Mouse (Mus musculus) lung, embryonic 15.5 days (tissue): Measurements from ENCODE around the gene Tmem183a. TPM values are rescaled to one million over a fixed set of nuclear protein-coding genes. Genes with fewer than 3 reads are reported as not detected.

ENCODE experiments used
- ATAC-seq: fragments of 200-750 bp; cut with Nextera tagmentation; 2 replicates; pipeline ENCODE4 v1.8.0; 2017; ENCODE audit warnings: moderate number of reproducible peaks, borderline replicate concordance; ENCODE audit not compliant: low FRiP score, low TSS enrichment; ENCODE audit errors: extremely low read depth
- H3K27ac ChIP-seq: fragments of 300-500 bp; sonication (generic); 2 replicates; pipeline ENCODE4 v1.5.1; 2015; ENCODE audit warnings: moderate library complexity, mild to moderate bottlenecking, inconsistent platforms
- H3K27me3 ChIP-seq: fragments of 300-500 bp; sonication (generic); 2 replicates; pipeline ENCODE4 v1.6.1; 2015; ENCODE audit warnings: inconsistent platforms
- H3K36me3 ChIP-seq: fragments of 300-500 bp; sonication (generic); 2 replicates; pipeline ENCODE4 v1.6.1; 2015; ENCODE audit warnings: inconsistent platforms
- H3K4me1 ChIP-seq: fragments of 300-500 bp; sonication (generic); 2 replicates; pipeline ENCODE4 v1.6.1; 2015; ENCODE audit warnings: inconsistent platforms
- H3K4me2 ChIP-seq: fragments of 300-500 bp; sonication (generic); 2 replicates; pipeline ENCODE4 v1.6.1; 2015; ENCODE audit warnings: inconsistent platforms, mild to moderate bottlenecking, moderate library complexity
- H3K4me3 ChIP-seq: fragments of 300-500 bp; sonication (generic); 2 replicates; pipeline ENCODE4 v1.5.1; 2015; ENCODE audit warnings: mild to moderate bottlenecking, inconsistent platforms
- H3K9ac ChIP-seq: fragments of 300-500 bp; sonication (generic); 2 replicates; pipeline ENCODE4 v1.6.1; 2015; ENCODE audit warnings: inconsistent platforms
- H3K9me3 ChIP-seq: fragments of 300-500 bp; sonication (generic); 2 replicates; pipeline ENCODE4 v1.6.1; 2016; ENCODE audit warnings: inconsistent platforms
- WGBS: fragments of 180-500 bp; shearing (Covaris S2); methylation state at CpG from one replicate; pipeline ENCODE4 v1.1.7; 2015; 5-methylcytosine and 5-hydroxymethylcytosine counted together
- polyA plus RNA-seq: library from polyadenylated mRNA; unstranded; fragments of >200 nt; fragmentation: Nextera tagmentation; extraction: Ambion mirVana; gene quantifications from 2 replicates; pipeline ENCODE4 v1.2.1, GENCODE M21; 2015

Tmem183a gene
- polyA plus RNA-seq, 1 experiment from 2014 or later, result 93.4 TPM

DNA sequence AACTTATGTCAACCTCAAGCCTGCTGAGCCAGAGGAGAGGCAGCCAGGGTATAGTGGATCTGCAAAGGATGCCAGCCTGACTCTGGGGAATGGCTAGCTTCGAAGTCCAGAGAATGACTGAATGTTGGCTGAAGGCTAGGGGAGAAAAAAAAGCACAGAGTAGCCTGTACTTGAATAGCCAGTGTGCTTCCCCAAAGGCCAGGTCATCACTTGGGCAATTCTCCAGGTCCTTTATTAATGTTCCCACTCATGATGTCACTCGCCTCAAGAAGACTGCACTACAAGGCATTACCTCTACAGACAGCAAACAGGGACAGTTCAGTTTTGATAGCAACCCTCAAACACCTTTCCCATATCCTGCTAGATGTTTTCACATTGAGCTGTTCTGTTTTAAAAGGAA, 51.5 kb downstream of the Tmem183a start:
- no peaks in the 10 kb centered on the region for H3K9me3 ChIP-seq
- WGBS, result 83% methylated on average over 2 of the region's 2 CpGs
- ATAC-seq, result no peak

DNA sequence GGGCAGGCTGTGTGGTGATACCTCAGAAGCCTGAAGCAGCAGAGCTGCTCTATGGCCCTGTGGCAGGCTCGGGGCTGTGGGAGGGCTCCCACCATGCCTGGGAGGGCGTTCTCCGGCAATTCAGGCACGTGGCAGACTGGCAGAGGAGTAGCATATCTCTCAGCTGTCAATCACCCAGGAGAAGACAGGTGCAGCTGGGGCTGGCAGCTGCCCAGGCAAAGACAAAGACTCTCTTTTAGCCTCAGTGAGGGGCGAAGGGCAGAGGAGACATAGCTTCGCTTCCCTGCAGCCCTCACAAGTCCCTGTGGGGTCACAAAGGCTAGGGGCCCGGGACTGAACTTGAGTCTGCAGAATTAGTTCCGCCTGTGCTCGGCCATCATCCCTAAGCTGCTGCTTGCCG, 54.4 kb downstream of the Tmem183a start:
- no peaks in the 10 kb centered on the region for H3K27me3 ChIP-seq
- WGBS, result 67% methylated on average over 10 of the region's 10 CpGs
- no peak for ATAC-seq

More for the DNA sequence above, 51.5 kb downstream of the Tmem183a start:
- Histone ChIP-seq H3K27ac (no peak overlapping the region), H3K4me3 (no peak overlapping the region), H3K9ac (no peak overlapping the region), H3K27me3 (no peaks in the 10 kb centered on the region), H3K4me2 (no peak overlapping the region), H3K36me3 (no peaks in the 10 kb centered on the region), H3K4me1 (no peaks in the 10 kb centered on the region)

DNA sequence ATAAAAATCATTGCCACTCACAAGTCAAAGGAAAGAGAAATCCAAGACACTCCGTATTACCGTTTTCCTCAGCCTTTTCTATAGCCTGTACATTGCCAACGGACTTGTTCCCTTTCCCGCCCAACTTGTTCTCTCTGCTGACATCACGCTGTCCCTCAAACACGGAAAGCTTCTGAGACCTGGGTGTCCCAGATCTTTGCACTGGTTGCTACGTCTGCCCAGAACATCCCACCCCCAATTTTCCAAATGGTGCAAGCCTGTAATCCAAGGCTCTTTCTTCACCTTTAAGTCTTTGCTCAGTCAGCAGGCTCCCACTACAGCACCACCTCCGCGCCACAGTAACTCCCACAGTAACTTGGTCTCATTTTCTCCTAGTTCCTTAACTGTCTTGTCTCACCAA, 56.8 kb downstream of the Tmem183a start:
- no peak for ATAC-seq
- peaks cover 15% of the 10 kb centered on the region for H3K4me1 ChIP-seq
- H3K27ac ChIP-seq, result no peak overlapping the region
- no peak overlapping the region for H3K4me2 ChIP-seq
- H3K27me3 ChIP-seq, result peaks cover 4% of the 10 kb centered on the region; the same call in 1 of the 2 replicates
- no peaks in the 10 kb centered on the region for H3K9me3 ChIP-seq
- H3K9ac ChIP-seq, result no peak overlapping the region
- no peaks in the 10 kb centered on the region for H3K36me3 ChIP-seq
- WGBS, result 85% methylated on average over 9 of the region's 9 CpGs
- no peak overlapping the region for H3K4me3 ChIP-seq

More for the DNA sequence above, 54.4 kb downstream of the Tmem183a start:
- Histone ChIP-seq H3K36me3 (no peaks in the 10 kb centered on the region), H3K4me3 (no peak overlapping the region), H3K9me3 (no peaks in the 10 kb centered on the region), H3K4me2 (no peak overlapping the region), H3K9ac (no peak overlapping the region), H3K27ac (no peak overlapping the region), H3K4me1 (peaks cover 11% of the 10 kb centered on the region)

DNA sequence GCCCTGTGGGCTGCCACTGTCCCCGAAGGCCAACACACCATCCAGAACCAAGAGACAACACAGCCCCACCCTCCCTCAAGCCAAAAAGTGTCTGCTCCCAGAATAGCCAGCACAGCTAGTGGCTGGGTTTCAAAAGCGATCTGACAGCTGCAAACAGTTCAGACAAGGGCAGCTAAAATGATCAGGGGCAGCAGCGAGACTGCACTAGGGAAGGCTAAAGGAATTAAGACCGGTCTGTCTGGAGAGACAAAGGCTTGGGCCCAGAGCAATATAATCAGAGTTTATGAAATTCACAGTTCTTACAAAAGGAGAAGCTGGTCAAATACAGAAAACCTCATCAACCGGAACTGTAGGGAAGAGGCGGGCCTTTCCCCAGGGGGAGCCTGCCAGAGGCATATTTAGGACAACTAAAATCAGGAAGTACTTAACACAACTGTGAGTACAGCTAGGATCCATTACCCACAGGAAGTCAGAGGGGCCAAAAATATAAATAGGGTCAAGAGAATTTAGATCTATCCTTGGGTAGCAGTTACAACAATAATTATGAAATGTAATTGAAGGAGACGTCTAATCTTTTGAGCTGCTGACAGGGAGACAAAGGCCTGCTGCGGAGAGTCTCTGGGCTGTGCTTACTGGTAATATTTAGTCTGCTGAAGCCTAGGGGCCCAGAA, 59.1 kb downstream of the Tmem183a start:
- Histone ChIP-seq H3K9ac (no peak overlapping the region), H3K4me1 (peaks cover 24% of the 10 kb centered on the region), H3K27ac (peak overlapping the region; percentile 85), H3K36me3 (no peaks in the 10 kb centered on the region), H3K9me3 (no peaks in the 10 kb centered on the region), H3K27me3 (peaks cover 22% of the 10 kb centered on the region), H3K4me3 (no peak overlapping the region), H3K4me2 (no peak overlapping the region)
- no peak; the same call in 1 of the 2 replicates for ATAC-seq
- 26% methylated on average over 8 of the region's 8 CpGs for WGBS

DNA sequence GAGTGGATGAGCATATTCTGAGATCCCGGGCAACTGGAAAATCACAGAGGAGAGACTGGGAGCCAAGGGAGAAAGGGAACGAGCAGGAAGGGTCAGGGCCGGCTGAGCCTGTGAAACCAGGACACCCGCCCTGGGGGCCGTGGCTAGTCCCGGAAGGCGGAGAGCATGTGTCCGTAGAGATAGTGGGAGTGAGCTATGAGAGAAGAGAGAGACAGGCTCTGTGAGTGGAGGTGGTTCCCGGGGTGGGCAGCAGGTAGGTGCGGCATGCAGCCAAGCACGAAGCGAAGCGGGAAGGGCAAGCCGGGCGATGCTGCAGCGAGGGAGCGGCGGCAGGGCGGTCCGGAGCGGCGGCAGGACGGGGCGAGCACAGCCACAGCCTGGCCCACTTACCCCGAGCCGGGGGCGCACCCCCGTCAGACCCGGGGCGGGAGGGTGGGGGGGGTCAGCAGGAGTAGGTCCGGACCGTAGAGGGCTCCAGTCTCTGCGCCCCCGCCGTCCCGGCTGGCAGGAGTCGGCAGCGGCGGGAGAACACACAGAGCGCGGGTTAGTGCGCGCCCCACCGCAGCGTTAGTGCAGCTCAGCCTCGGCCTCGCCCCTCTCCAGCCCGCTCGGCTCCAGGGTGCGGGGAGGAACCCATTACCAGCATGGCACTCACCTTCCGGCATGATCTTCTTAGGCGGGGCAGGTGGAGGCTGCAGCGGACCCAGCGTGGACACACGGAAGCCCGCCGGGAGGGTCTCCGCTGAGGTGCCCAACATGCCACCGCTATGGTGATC, 63.0 kb downstream of the Tmem183a start:
- Histone ChIP-seq H3K9ac (peak overlapping the region; percentile 51), H3K4me2 (peak overlapping the region; percentile 98), H3K36me3 (no peaks in the 10 kb centered on the region), H3K9me3 (no peaks in the 10 kb centered on the region), H3K27ac (no peak overlapping the region), H3K27me3 (peaks cover 25% of the 10 kb centered on the region), H3K4me3 (peak overlapping the region; percentile 53), H3K4me1 (peaks cover 24% of the 10 kb centered on the region)
- peak; percentile 55; the same call in 1 of the 2 replicates for ATAC-seq
- WGBS, result 10% methylated on average over 52 of the region's 59 CpGs

DNA sequence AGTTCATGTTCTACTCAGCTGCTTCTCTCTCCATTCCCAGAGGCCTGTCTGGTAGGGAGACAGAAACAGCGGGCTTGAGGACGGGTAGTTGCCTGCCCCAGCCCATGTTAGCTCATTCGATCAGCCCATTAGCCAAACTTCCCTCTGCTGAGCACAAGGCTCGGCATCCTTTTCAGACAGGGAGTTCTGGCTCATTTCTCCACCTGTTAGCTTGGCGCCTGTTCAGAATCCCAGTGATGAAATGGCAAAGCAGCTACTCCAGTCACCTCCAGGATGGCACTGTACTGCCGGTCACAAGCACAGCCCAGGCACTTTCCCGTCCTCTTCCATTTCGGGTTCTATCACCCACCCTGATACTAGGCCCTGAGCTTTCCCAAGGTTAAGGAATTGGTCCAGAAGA, 64.5 kb downstream of the Tmem183a start:
- 81% methylated on average over 8 of the region's 8 CpGs for WGBS
- no peak for ATAC-seq
- H3K36me3 ChIP-seq, result no peaks in the 10 kb centered on the region

More for the DNA sequence above, 64.5 kb downstream of the Tmem183a start:
- Histone ChIP-seq H3K27ac (no peak overlapping the region), H3K9ac (no peak overlapping the region), H3K9me3 (no peaks in the 10 kb centered on the region), H3K4me1 (peaks cover 11% of the 10 kb centered on the region), H3K27me3 (peaks cover 25% of the 10 kb centered on the region), H3K4me3 (no peak overlapping the region), H3K4me2 (no peak overlapping the region)

Other genes starting within 250 kb of the Tmem183a start
- 0.60 and 1.1 TPM in 2 replicates for gene Chil1, start 179.8 kb downstream of the Tmem183a start, polyA plus RNA-seq
- gene Mybph, start 168.5 kb downstream of the Tmem183a start, polyA plus RNA-seq, result 0.16 and 0.50 TPM in 2 replicates
- 2.5 and 4.0 TPM in 2 replicates for gene Adora1, start 126.5 kb downstream of the Tmem183a start, polyA plus RNA-seq
- gene Myog, start 72.0 kb downstream of the Tmem183a start, polyA plus RNA-seq, result 0.41 and 2.1 TPM in 2 replicates
- 3.0 and 3.1 TPM in 2 replicates for gene Ppfia4, start 29.1 kb downstream of the Tmem183a start, polyA plus RNA-seq
- gene 4933406M09Rik, start 24.0 kb upstream of the Tmem183a start, polyA plus RNA-seq, result not detected in 2 replicates
- 39.7 and 42.9 TPM in 2 replicates for gene Cyb5r1, start 43.6 kb upstream of the Tmem183a start, polyA plus RNA-seq
- gene Adipor1, start 53.4 kb upstream of the Tmem183a start, polyA plus RNA-seq, result 89.4 and 90.3 TPM in 2 replicates
- gene Klhl12, start 93.6 kb upstream of the Tmem183a start, polyA plus RNA-seq, result 27.3 and 29.3 TPM in 2 replicates
- 34.8 and 39.0 TPM in 2 replicates for gene Rabif, start 132.7 kb upstream of the Tmem183a start, polyA plus RNA-seq
- not detected in 2 replicates for gene Mgat4e, start 187.7 kb upstream of the Tmem183a start, polyA plus RNA-seq
- 50.0 and 50.5 TPM in 2 replicates for gene Kdm5b, start 198.2 kb upstream of the Tmem183a start, polyA plus RNA-seq